Mouse (Mus musculus) urinary bladder, postnatal 14 days (tissue): ENCODE results near the gene Brd3os.

Experiments
- DNase-seq: peaks from one replicate; pipeline ENCODE4 v3.0.0; 2021; ENCODE audit warnings: low spot score

The Brd3os gene

GRCm38 (mm10) chr2:27469292-27469990, 27.3 kb downstream of the Brd3os start:
- no peak for DNase-seq

GRCm38 (mm10) chr2:27469991-27470355, 27.8 kb downstream of the Brd3os start:
- DNase-seq, result no peak

GRCm38 (mm10) chr2:27470535-27470934, 28.4 kb downstream of the Brd3os start:
- no peak for DNase-seq

- no peak for DNase-seq
These were observed 29.1 kb downstream of the Brd3os start for GRCm38 (mm10) chr2:27471170-27471584.

GRCm38 (mm10) chr2:27473061-27473765, 31.1 kb downstream of the Brd3os start:
- DNase-seq, result no peak

- DNase-seq, result no peak
These were observed 31.8 kb downstream of the Brd3os start for GRCm38 (mm10) chr2:27473911-27474310.

GRCm38 (mm10) chr2:27474621-27475484, 32.7 kb downstream of the Brd3os start:
- DNase-seq, result peak; percentile 60

- peak; percentile 92 for DNase-seq
These were observed 33.6 kb downstream of the Brd3os start for GRCm38 (mm10) chr2:27475495-27476302.

- peak; percentile 20 for DNase-seq
These were observed 34.4 kb downstream of the Brd3os start for GRCm38 (mm10) chr2:27476303-27477192.

GRCm38 (mm10) chr2:27479821-27480220, 37.7 kb downstream of the Brd3os start:
- DNase-seq, result no peak

- no peak for DNase-seq
These were observed 38.2 kb downstream of the Brd3os start for GRCm38 (mm10) chr2:27480367-27480766.

GRCm38 (mm10) chr2:27482265-27482861, 40.2 kb downstream of the Brd3os start:
- DNase-seq, result no peak

GRCm38 (mm10) chr2:27486725-27487124, 44.6 kb downstream of the Brd3os start:
- no peak for DNase-seq

- no peak for DNase-seq
These were observed 45.4 kb downstream of the Brd3os start for GRCm38 (mm10) chr2:27487336-27488049.

GRCm38 (mm10) chr2:27488362-27488761, 46.2 kb downstream of the Brd3os start:
- DNase-seq, result no peak

GRCm38 (mm10) chr2:27490939-27491338, 48.8 kb downstream of the Brd3os start:
- DNase-seq, result no peak
